Mouse (Mus musculus) kidney, postnatal 0 days (tissue): ENCODE measurements around the gene Klf9. TPM values are rescaled to one million over a fixed set of nuclear protein-coding genes. Genes with fewer than 3 reads are reported as not detected.

Experiments used
- ATAC-seq: fragments of 200-750 bp; cut with Nextera tagmentation; replicated peaks from 2 replicates; pipeline ENCODE4 v1.8.0; 2017; ENCODE audit warnings: low read depth, moderate number of reproducible peaks, moderate TSS enrichment, moderate library complexity; ENCODE audit not compliant: low FRiP score
- DNase-seq: peaks from one replicate; pipeline ENCODE4 v3.0.0-alpha.2; 2016; ENCODE audit warnings: low spot score
- H3K27ac ChIP-seq: fragments of 300-500 bp; sonication (generic); 2 replicates; pipeline ENCODE4 v1.5.1; 2014; ENCODE audit warnings: mild to moderate bottlenecking
- H3K27me3 ChIP-seq: fragments of 300-500 bp; sonication (generic); 2 replicates; pipeline ENCODE4 v1.6.1; 2014; ENCODE audit warnings: low read length, mixed read lengths; ENCODE audit not compliant: insufficient read depth
- H3K36me3 ChIP-seq: fragments of 300-500 bp; sonication (generic); 2 replicates; pipeline ENCODE4 v1.6.1; 2014; ENCODE audit warnings: low read length, mixed read lengths; ENCODE audit not compliant: insufficient read depth
- H3K4me1 ChIP-seq: fragments of 300-500 bp; sonication (generic); replicated peaks from 2 replicates; pipeline ENCODE4 v1.6.1; 2014; ENCODE audit warnings: antibody characterized with exemption, low read length, mixed read lengths; ENCODE audit not compliant: insufficient read depth
- H3K4me2 ChIP-seq: fragments of 300-500 bp; sonication (generic); 2 replicates; pipeline ENCODE4 v1.6.1; 2014; ENCODE audit warnings: mild to moderate bottlenecking, low read length, moderate library complexity, mixed read lengths
- H3K4me3 ChIP-seq: fragments of 300-500 bp; sonication (generic); replicated peaks from 2 replicates; pipeline ENCODE4 v1.5.1; 2014; ENCODE audit warnings: low read depth, low read length
- H3K9ac ChIP-seq: fragments of 300-500 bp; sonication (generic); 2 replicates; pipeline ENCODE4 v1.6.1; 2014; ENCODE audit warnings: low read depth, low read length
- H3K9me3 ChIP-seq: fragments of 300-500 bp; sonication (generic); replicated peaks from 2 replicates; pipeline ENCODE4 v1.6.1; 2016; ENCODE audit warnings: low read length, inconsistent platforms, mixed read lengths
- CTCF ChIP-seq: IDR thresholded peaks from 2 replicates; pipeline ENCODE4 v1.5.1; 2016; ENCODE audit warnings: antibody characterized with exemption, low read depth, mild to moderate bottlenecking, moderate library complexity
- WGBS: fragments of 180-500 bp; shearing (Covaris S2); extraction: QIAGEN DNeasy Blood & Tissue Kit; methylation state at CpG from one replicate; pipeline ENCODE4 v1.1.7; 2014; 5-methylcytosine and 5-hydroxymethylcytosine counted together
- polyA plus RNA-seq: library from polyadenylated mRNA; unstranded; fragments of >200 nt; fragmentation: Nextera tagmentation; extraction: Ambion mirVana; gene quantifications from 2 replicates; pipeline ENCODE4 v1.2.1, GENCODE M21; 2015

The Klf9 gene
- polyA plus RNA-seq, 1 experiment from 2014 or later: 14.3 TPM

DNA sequence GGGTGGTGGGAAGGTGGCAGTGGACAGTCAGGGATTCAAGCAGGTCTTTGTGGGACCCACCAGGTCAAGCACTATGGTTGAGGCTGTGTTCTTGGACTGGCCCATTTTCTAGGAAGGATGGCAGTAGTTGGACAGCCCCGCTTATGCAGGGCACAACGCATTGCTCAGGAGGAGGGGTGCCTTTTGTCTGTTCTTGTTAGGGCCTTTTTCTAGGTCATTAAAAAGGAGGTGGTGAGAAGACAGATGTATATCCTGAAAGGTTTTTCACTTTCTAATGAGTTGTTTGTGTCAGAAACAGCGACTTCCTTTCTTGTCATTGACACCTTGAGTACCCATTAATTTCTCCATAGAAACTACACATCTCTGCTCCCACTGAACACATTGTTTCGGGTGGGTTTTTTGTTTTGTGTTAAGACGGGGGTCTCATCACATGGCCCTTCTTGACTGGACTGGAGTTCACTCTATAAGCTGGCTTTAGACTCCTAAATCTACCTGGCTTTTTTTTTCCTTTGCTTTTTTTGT, 12.6 kb downstream of the Klf9 start:
- peaks cover 10% of the 10 kb centered on the region; the same call in 1 of the 2 replicates for H3K4me1 ChIP-seq
- no peak overlapping the region for H3K9ac ChIP-seq
- no peaks in the 10 kb centered on the region for H3K36me3 ChIP-seq
- no peak overlapping the region for H3K4me2 ChIP-seq
- H3K27me3 ChIP-seq: no peaks in the 10 kb centered on the region
- H3K4me3 ChIP-seq: no peak overlapping the region
- no peak for ATAC-seq
- DNase-seq: no peak
- no peak overlapping the region for H3K27ac ChIP-seq
- H3K9me3 ChIP-seq: no peaks in the 10 kb centered on the region
- no peak for TF ChIP-seq CTCF
- WGBS: 85% methylated on average over 5 of the region's 5 CpGs

DNA sequence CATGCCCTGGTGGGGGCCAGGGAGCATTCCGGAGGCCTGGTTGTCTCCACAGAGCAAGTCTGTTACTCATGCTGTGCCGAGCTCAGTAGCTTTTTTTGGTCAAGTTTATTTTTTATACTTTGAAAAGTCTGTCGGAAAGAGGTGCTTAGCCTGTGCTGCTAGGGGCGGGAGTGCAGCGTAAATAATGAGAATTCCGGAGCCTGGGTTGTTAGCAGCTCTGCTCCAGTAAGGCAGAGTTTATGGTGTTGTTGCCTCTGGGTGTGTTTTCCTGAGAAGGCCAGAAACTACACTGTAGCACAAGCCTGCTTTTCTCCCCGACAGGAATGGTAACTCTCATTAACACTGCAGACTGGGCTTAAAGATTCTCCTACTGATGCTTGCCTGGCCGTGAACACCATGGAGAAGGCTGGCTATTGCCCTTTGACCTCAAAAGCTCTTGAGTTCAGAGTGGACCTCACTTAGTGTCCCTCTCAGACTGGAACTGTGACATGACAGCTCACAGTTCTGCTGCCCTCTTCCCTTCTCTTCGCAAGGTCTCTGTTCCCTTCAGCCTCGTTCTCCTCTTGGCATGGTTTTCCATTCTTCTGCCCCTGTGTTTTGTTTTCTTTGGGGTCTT, 18.9 kb downstream of the Klf9 start:
- Histone ChIP-seq H3K36me3 (no peaks in the 10 kb centered on the region), H3K27ac (peak overlapping the region; percentile 15; the same call in 1 of the 2 replicates), H3K9ac (no peak overlapping the region), H3K4me2 (no peak overlapping the region), H3K4me3 (no peak overlapping the region), H3K27me3 (no peaks in the 10 kb centered on the region), H3K9me3 (no peaks in the 10 kb centered on the region), H3K4me1 (no peaks in the 10 kb centered on the region)
- DNase-seq: peak; percentile 38
- WGBS: 43% methylated on average over 10 of the region's 10 CpGs
- no peak for TF ChIP-seq CTCF
- ATAC-seq: no peak

DNA sequence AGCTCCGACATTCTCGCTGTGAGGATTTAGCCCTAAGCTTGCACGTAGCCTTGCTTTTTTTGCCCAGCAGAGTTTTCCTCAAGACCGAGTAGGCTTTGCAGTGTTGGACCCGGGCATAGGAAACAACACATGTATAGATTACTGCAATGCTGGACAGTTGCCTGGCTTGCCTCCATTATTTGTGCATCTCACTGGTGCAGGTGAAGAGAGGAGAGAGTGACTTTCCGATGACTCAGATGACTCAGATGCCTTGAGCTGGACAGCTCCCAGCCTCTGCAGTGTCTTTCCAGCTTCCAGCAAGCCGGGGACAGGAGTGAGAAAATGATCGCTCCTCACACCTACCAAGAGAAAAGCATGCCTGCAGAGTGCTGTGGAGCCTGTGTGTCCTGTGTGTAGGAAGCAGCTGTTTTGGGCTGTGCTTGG, 21.4 kb downstream of the Klf9 start:
- ATAC-seq (no peak), DNase-seq (peak; percentile 52)
- Histone ChIP-seq H3K9me3 (no peaks in the 10 kb centered on the region), H3K27me3 (no peaks in the 10 kb centered on the region), H3K9ac (no peak overlapping the region), H3K4me3 (no peak overlapping the region), H3K36me3 (0 out of 2 replicates have a peak, but pooled peaks cover 2% of the 10 kb centered on the region), H3K4me2 (no peak overlapping the region), H3K4me1 (no peaks in the 10 kb centered on the region), H3K27ac (no peak overlapping the region)
- WGBS: 24% methylated on average over 8 of the region's 8 CpGs
- TF ChIP-seq CTCF: no peak

DNA sequence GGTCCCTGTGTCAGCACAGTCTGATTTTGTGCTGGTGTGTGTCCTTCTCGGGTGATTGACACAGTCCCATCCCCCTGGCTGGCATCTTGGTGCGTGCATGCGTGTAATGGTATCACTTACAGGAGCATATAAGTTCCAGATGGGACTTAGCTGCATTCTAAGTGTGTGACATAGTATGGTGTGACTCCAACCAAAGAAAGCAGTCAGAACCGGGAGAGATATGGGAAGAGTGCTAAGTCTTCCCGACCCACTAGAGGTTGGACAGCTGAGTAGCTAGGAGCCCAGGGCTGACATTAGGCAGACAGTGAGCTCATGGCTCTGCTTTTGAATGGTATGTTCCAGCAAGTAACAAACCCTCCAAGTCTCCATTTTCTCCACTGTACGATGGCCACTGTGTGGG, 21.9 kb downstream of the Klf9 start:
- WGBS: 76% methylated on average over 6 of the region's 6 CpGs
- no peak for DNase-seq
- no peak overlapping the region for H3K27ac ChIP-seq
- no peak overlapping the region for H3K4me2 ChIP-seq
- 0 out of 2 replicates have a peak, but pooled peaks cover 2% of the 10 kb centered on the region for H3K36me3 ChIP-seq
- H3K9me3 ChIP-seq: no peaks in the 10 kb centered on the region
- no peak overlapping the region for H3K9ac ChIP-seq
- no peak overlapping the region for H3K4me3 ChIP-seq
- peak; percentile 49; the same call in 1 of the 2 replicates for ATAC-seq
- no peak for TF ChIP-seq CTCF
- H3K27me3 ChIP-seq: no peaks in the 10 kb centered on the region
- no peaks in the 10 kb centered on the region for H3K4me1 ChIP-seq

- 49% methylated on average over 3 of the region's 3 CpGs for WGBS
- ATAC-seq: no peak
Observed at GRCm38 (mm10) chr19:23163361-23163760, 22.3 kb downstream of the Klf9 start.

GRCm38 (mm10) chr19:23164651-23165240, 23.7 kb downstream of the Klf9 start:
- Histone ChIP-seq H3K27ac (no peak overlapping the region), H3K27me3 (no peaks in the 10 kb centered on the region), H3K9me3 (no peaks in the 10 kb centered on the region), H3K4me2 (no peak overlapping the region), H3K9ac (no peak overlapping the region), H3K4me3 (no peak overlapping the region), H3K4me1 (no peaks in the 10 kb centered on the region), H3K36me3 (0 out of 2 replicates have a peak, but pooled peaks cover 2% of the 10 kb centered on the region)
- WGBS: 87% methylated on average over 16 of the region's 16 CpGs
- no peak for DNase-seq
- ATAC-seq: no peak
- no peak for TF ChIP-seq CTCF

More at GRCm38 (mm10) chr19:23163361-23163760, 22.3 kb downstream of the Klf9 start:
- Histone ChIP-seq H3K27ac (no peak overlapping the region), H3K27me3 (no peaks in the 10 kb centered on the region), H3K4me2 (no peak overlapping the region), H3K4me3 (no peak overlapping the region), H3K36me3 (0 out of 2 replicates have a peak, but pooled peaks cover 2% of the 10 kb centered on the region), H3K9ac (no peak overlapping the region), H3K4me1 (no peaks in the 10 kb centered on the region), H3K9me3 (no peaks in the 10 kb centered on the region)
- DNase-seq: no peak
- no peak for TF ChIP-seq CTCF
